Mouse (Mus musculus): Measurements from ENCODE around the gene C1d.

GRCm38 (mm10) chr11:17232792-17233191 lies 24.6 kb upstream of the C1d start:
- no peak for TF ChIP-seq POLR2A (IDR thresholded peaks at IDR 0.05; ENCODE audit: insufficient read depth, low read depth, low read length)
- TF ChIP-seq CTCF (IDR thresholded peaks at IDR 0.05) = no peak
- TF ChIP-seq EP300 (IDR thresholded peaks at IDR 0.05; ENCODE audit: insufficient read depth, low read depth, low read length) = no peak

All from heart, adult 2 months (tissue).